Comparison of ENCODE assay signal across 13 mouse cellular contexts in the genomic region with DNA sequence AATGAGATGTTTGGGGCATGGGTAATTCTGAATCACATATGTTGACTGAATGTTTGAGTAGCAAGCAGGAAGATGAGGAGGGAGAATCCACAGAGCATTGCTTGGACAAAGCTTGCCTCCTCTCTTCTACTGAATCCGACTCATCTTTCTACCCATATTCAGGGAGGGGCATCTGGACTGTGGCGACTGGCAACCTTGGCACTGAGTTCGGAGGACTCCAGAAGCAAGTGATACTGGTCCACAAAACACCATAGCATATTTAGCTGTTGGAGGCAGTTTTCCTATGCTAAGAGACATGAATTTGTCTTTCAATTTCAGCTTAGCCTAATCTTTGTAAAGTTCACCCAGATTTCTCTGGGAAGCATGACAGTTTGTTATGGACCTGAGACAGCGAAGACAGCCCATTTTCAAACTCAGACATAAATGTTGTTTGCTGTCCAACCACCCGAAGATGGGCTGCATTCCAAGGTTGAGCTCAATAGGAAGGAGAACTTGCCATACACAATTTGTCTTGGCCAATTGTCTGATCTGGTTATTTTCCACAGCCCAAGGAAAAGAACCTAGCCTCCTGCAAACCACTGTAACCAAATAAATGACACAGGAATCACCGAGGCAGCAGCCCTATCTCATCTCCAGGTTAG.
"Had no signal": no experiment of that assay in that cellular context is flagged by ENCODE, and none has a peak within 500 bp of the region (broad histone marks: within the 10 kb centered on the region; RNA-seq: fewer than 3 reads in every experiment).

No protein-coding gene starts in this region.

- H3K4me3 ChIP-seq: kidney, embryonic 15.5 days; limb, embryonic 13.5 days; megakaryocyte, embryonic 14.5 days; midbrain, embryonic 15.5 days had no signal

- H3K27ac ChIP-seq: kidney, embryonic 15.5 days; limb, embryonic 13.5 days; liver, embryonic 14.5 days; macrophage; midbrain, embryonic 15.5 days; stomach, postnatal 0 days had no signal

- DNase-seq: kidney, postnatal 25 days; layer of hippocampus, postnatal 36 days; lung, adult 2 months; lung, postnatal 10 days; right cerebral cortex, postnatal 14 days; thymus, postnatal 4 days had no signal
